Mouse (Mus musculus): ENCODE measurements around the gene Rora. TPM values are rescaled to one million over a fixed set of nuclear protein-coding genes. Genes with fewer than 3 reads are reported as not detected.

The Rora gene
- total RNA-seq, 2 experiments from 2014 or later = 0.15 to 0.32 TPM

- no peak for ATAC-seq (replicated peaks; ENCODE audit: poor library complexity, severe bottlenecking)
These were observed 640.1 kb downstream of the Rora start for GRCm38 (mm10) chr9:69293688-69294074.

- no peak for ATAC-seq (replicated peaks; ENCODE audit: poor library complexity, severe bottlenecking)
These were observed 640.8 kb downstream of the Rora start for GRCm38 (mm10) chr9:69294426-69294825.

GRCm38 (mm10) chr9:69294856-69295255 lies 641.3 kb downstream of the Rora start:
- ATAC-seq (replicated peaks; ENCODE audit: poor library complexity, severe bottlenecking) = no peak

- no peak for ATAC-seq (replicated peaks; ENCODE audit: poor library complexity, severe bottlenecking)
These were observed 642.2 kb downstream of the Rora start for GRCm38 (mm10) chr9:69295826-69296225.

- 0 out of 2 replicates have a peak, but pooled peaks have one; percentile 38 for ATAC-seq (replicated peaks; ENCODE audit: poor library complexity, severe bottlenecking)
These were observed 642.8 kb downstream of the Rora start for GRCm38 (mm10) chr9:69296418-69296817.

- no peak for ATAC-seq (replicated peaks; ENCODE audit: poor library complexity, severe bottlenecking)
These were observed 644.3 kb downstream of the Rora start for GRCm38 (mm10) chr9:69297766-69298375.

- peak; percentile 39; the same call in 1 of the 2 replicates for ATAC-seq (replicated peaks; ENCODE audit: poor library complexity, severe bottlenecking)
These were observed 645.2 kb downstream of the Rora start for GRCm38 (mm10) chr9:69298566-69299335.

GRCm38 (mm10) chr9:69299484-69299883 lies 645.9 kb downstream of the Rora start:
- peak; percentile 68 for ATAC-seq (replicated peaks; ENCODE audit: poor library complexity, severe bottlenecking)

GRCm38 (mm10) chr9:69300296-69300695 lies 646.7 kb downstream of the Rora start:
- ATAC-seq (replicated peaks; ENCODE audit: poor library complexity, severe bottlenecking) = peak; percentile 31

GRCm38 (mm10) chr9:69301445-69301844 lies 647.9 kb downstream of the Rora start:
- ATAC-seq (replicated peaks; ENCODE audit: poor library complexity, severe bottlenecking) = no peak

GRCm38 (mm10) chr9:69301955-69302354 lies 648.4 kb downstream of the Rora start:
- no peak for ATAC-seq (replicated peaks; ENCODE audit: poor library complexity, severe bottlenecking)

GRCm38 (mm10) chr9:69302846-69303245 lies 649.3 kb downstream of the Rora start:
- no peak for ATAC-seq (replicated peaks; ENCODE audit: poor library complexity, severe bottlenecking)

GRCm38 (mm10) chr9:69303346-69303944 lies 649.9 kb downstream of the Rora start:
- ATAC-seq (replicated peaks; ENCODE audit: poor library complexity, severe bottlenecking) = no peak

- ATAC-seq (replicated peaks; ENCODE audit: poor library complexity, severe bottlenecking) = no peak
These were observed 650.4 kb downstream of the Rora start for GRCm38 (mm10) chr9:69303962-69304361.

GRCm38 (mm10) chr9:69304492-69304891 lies 650.9 kb downstream of the Rora start:
- ATAC-seq (replicated peaks; ENCODE audit: poor library complexity, severe bottlenecking) = peak; percentile 34

GRCm38 (mm10) chr9:69304991-69305390 lies 651.4 kb downstream of the Rora start:
- no peak for ATAC-seq (replicated peaks; ENCODE audit: poor library complexity, severe bottlenecking)

GRCm38 (mm10) chr9:69306734-69307528 lies 653.3 kb downstream of the Rora start:
- ATAC-seq (replicated peaks; ENCODE audit: poor library complexity, severe bottlenecking) = peak; percentile 69

GRCm38 (mm10) chr9:69307974-69308373 lies 654.4 kb downstream of the Rora start:
- no peak for ATAC-seq (replicated peaks; ENCODE audit: poor library complexity, severe bottlenecking)

GRCm38 (mm10) chr9:69310524-69310923 lies 656.9 kb downstream of the Rora start:
- no peak for ATAC-seq (replicated peaks; ENCODE audit: poor library complexity, severe bottlenecking)

- ATAC-seq (replicated peaks; ENCODE audit: poor library complexity, severe bottlenecking) = no peak
These were observed 659.7 kb downstream of the Rora start for GRCm38 (mm10) chr9:69313297-69313696.
